Mouse (Mus musculus) neutrophil, adult 5-6 weeks (primary cell): ENCODE data around the gene Lonrf3. TPM values are rescaled to one million over a fixed set of nuclear protein-coding genes. Genes with fewer than 3 reads are reported as not detected.

ENCODE experiments used
- ATAC-seq: fragments of 151-379, 151-347 bp; 2 replicates; pipeline ENCODE4 v1.8.0; 2017; ENCODE audit warnings: mild to moderate bottlenecking, moderate TSS enrichment; ENCODE audit not compliant: insufficient number of reproducible peaks, poor library complexity, low FRiP score, severe bottlenecking; ENCODE audit errors: extremely low read depth
- total RNA-seq: library from RNA; stranded (forward); fragments of 200-1000 nt; gene quantifications from 2 replicates; pipeline ENCODE4 v1.2.3, GENCODE M21; 2017

Lonrf3 gene
- 0.58 and 1.5 TPM in 2 replicates for total RNA-seq

GRCm38 (mm10) chrX:36328271-36329039, at the start of gene Lonrf3:
Lonrf3 (plus strand) TSS chrX:36328353.
- ATAC-seq = no peak

GRCm38 (mm10) chrX:36278750-36279149, 49.4 kb upstream of the Lonrf3 start:
- no peak for ATAC-seq

- no peak for ATAC-seq
Observed at GRCm38 (mm10) chrX:36311420-36311819, 16.7 kb upstream of the Lonrf3 start.

- no peak for ATAC-seq
Observed at GRCm38 (mm10) chrX:36327491-36328255, 480 bp upstream of the Lonrf3 start.

GRCm38 (mm10) chrX:36329040-36329649, 992 bp downstream of the Lonrf3 start:
- ATAC-seq = no peak

- no peak for ATAC-seq
Observed at GRCm38 (mm10) chrX:36329849-36330411, 1.8 kb downstream of the Lonrf3 start.

- ATAC-seq = no peak
Observed at GRCm38 (mm10) chrX:36352446-36352845, 24.3 kb downstream of the Lonrf3 start.

GRCm38 (mm10) chrX:36385340-36385739, 57.2 kb downstream of the Lonrf3 start:
- no peak for ATAC-seq

GRCm38 (mm10) chrX:36389971-36390370, 61.8 kb downstream of the Lonrf3 start:
- no peak for ATAC-seq

- no peak for ATAC-seq
Observed at GRCm38 (mm10) chrX:36390503-36390902, 62.4 kb downstream of the Lonrf3 start.

- no peak for ATAC-seq
Observed at GRCm38 (mm10) chrX:36392672-36393071, 64.5 kb downstream of the Lonrf3 start.

GRCm38 (mm10) chrX:36393279-36393678, 65.1 kb downstream of the Lonrf3 start:
- no peak for ATAC-seq

GRCm38 (mm10) chrX:36400980-36401379, 72.8 kb downstream of the Lonrf3 start, which contains the start of gene Gm6268:
Gm6268 (plus strand) TSS chrX:36401280.
- ATAC-seq = no peak

- ATAC-seq = no peak
Observed at GRCm38 (mm10) chrX:36402316-36402715, 74.2 kb downstream of the Lonrf3 start.

Other genes with a start within 250 kb of the Lonrf3 start
- 117 and 123 TPM in 2 replicates for gene Il13ra1, start 216.2 kb upstream of the Lonrf3 start, total RNA-seq
- not detected in 2 replicates for gene Zcchc12, start 132.4 kb upstream of the Lonrf3 start, total RNA-seq
- not detected in 2 replicates for gene Gm6268, start 72.9 kb downstream of the Lonrf3 start, total RNA-seq
- gene Gm14569, start 163.5 kb downstream of the Lonrf3 start, total RNA-seq = not detected in 2 replicates